Mouse (Mus musculus) bone marrow, adult 2 months (tissue): Measurements from ENCODE around the gene Vps26b.

Experiments
- CTCF ChIP-seq: fragments of 200-500 bp; IDR thresholded peaks from 2 replicates; pipeline ENCODE4 v1.5.1; 2011; ENCODE audit warnings: low read length, control low read depth; ENCODE audit not compliant: control insufficient read depth, insufficient read depth
- POLR2A ChIP-seq: fragments of 200-500 bp; IDR thresholded peaks from 2 replicates; pipeline ENCODE4 v1.6.1; 2011; ENCODE audit warnings: low read depth, mild to moderate bottlenecking, control low read depth, low read length, borderline replicate concordance; ENCODE audit not compliant: control insufficient read depth

- TF ChIP-seq POLR2A, result no peak
- no peak for TF ChIP-seq CTCF
These were observed 31.0 kb downstream of the Vps26b start for GRCm38 (mm10) chr9:26998669-26999460.
